Mouse (Mus musculus): ENCODE data around the gene Nfix. TPM values are rescaled to one million over a fixed set of nuclear protein-coding genes. Genes with fewer than 3 reads are reported as not detected.

The Nfix gene
- polyA plus RNA-seq, 1 experiment from 2014 or later = 61.4 TPM

DNA sequence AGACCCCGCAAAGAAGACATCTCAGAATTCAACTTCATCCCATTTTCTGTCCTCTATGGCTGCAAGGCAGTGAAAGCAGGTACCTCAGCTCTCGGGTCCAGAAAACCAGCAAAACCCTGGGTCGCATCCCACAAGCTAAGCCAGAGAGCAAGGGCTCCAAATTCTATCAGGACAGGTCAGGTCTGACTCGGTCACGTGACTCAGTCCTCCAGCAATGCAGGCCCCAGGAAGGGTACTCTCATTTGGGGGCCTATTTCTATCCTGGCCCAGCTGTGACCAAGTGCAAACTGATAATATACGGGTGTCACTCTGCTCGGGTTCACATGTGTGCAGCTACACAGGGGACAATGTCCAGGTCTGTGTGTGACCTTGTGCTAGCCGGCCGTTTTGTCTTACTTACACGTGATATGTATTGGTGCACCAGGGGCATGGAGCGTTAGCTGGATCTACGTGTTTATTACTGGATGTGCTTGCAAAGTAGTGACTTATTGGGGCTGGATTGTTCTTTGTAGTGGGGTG, 7.7 kb downstream of the Nfix start:
- Histone ChIP-seq H3K4me1 (peaks cover 97% of the 10 kb centered on the region), H3K9me3 (replicated peaks) (no peaks in the 10 kb centered on the region), H3K4me2 (replicated peaks) (no peak overlapping the region), H3K27ac (replicated peaks) (no peak overlapping the region), H3K9ac (no peak overlapping the region), H3K4me3 (replicated peaks) (no peak overlapping the region), H3K27me3 (peaks cover 8% of the 10 kb centered on the region), H3K36me3 (peaks cover 12% of the 10 kb centered on the region; the same call in 1 of the 2 replicates)
- 81% methylated on average over 12 of the region's 12 CpGs for WGBS
- no peak for ATAC-seq (ENCODE audit: insufficient number of reproducible peaks, low FRiP score, low TSS enrichment, low read depth)

DNA sequence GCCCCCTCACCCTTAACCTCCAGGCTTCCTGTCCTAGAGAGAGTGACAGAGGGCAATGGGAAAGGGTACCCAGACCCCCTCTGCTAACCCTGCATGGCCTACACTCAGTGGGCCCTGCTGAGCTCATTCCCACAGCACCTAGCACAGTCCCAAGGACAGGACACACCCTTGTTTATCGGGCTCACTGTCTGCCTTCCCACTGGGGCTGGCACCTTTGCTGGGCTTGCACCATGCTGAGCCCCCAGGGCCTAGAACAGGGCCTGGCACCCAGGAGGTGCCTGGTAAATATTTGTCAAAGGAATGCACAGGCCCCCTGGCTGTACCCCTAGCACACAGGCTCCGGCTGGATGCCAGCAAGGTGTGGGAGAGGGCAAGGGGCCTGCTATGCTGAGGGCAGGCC, 9.6 kb downstream of the Nfix start:
- Histone ChIP-seq H3K27me3 (peaks cover 12% of the 10 kb centered on the region), H3K9me3 (replicated peaks) (no peaks in the 10 kb centered on the region), H3K27ac (replicated peaks) (peak overlapping the region; percentile 84; the same call in 1 of the 2 replicates), H3K4me2 (replicated peaks) (0 out of 2 replicates have a peak overlapping the region, but pooled peaks have one; percentile 40), H3K9ac (no peak overlapping the region), H3K4me3 (replicated peaks) (no peak overlapping the region), H3K4me1 (peaks cover 98% of the 10 kb centered on the region), H3K36me3 (0 out of 2 replicates have a peak, but pooled peaks cover 2% of the 10 kb centered on the region)
- no peak for ATAC-seq (ENCODE audit: insufficient number of reproducible peaks, low FRiP score, low TSS enrichment, low read depth)
- 57% methylated on average over 2 of the region's 2 CpGs for WGBS

DNA sequence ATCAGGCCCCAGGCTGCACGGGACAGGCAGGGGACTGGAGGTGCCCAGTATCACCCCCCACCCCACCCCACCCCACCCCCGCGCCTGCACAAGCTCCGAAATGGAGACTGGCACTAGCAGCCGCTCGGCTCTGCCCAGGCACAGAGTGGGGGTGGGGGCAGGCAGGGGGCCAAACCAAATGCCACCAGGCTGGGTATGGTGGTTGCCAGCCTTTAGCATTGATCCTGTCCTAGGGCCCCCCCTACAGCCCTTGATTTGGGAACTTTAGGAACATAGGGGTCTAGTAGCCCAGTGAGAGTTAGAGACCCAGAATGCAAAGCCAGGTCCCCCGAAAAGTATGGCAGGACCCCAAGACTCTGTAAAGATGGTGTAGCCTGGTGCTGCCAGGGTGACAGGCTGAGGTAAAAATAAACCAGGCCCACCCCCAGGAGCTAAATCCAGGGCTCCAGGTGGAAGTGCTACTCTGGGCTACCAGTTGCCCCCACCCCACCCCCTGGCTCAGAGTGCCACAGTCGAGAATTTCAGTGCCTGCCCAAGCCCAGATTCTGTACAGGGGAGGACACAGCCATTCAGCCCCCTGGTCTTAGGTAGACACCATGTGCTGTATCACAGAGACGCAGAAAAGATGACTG, 10.2 kb downstream of the Nfix start:
- H3K4me3 ChIP-seq (replicated peaks) = no peak overlapping the region
- no peaks in the 10 kb centered on the region for H3K9me3 ChIP-seq (replicated peaks)
- H3K4me1 ChIP-seq = peaks cover 98% of the 10 kb centered on the region
- ATAC-seq (ENCODE audit: insufficient number of reproducible peaks, low FRiP score, low TSS enrichment, low read depth) = no peak
- H3K9ac ChIP-seq = no peak overlapping the region
- H3K4me2 ChIP-seq (replicated peaks) = peak overlapping the region; percentile 40
- H3K27me3 ChIP-seq = peaks cover 13% of the 10 kb centered on the region
- WGBS = 67% methylated on average over 9 of the region's 9 CpGs
- no peaks in the 10 kb centered on the region for H3K36me3 ChIP-seq
- H3K27ac ChIP-seq (replicated peaks) = peak overlapping the region; percentile 84

GRCm38 (mm10) chr8:84789345-84789744, 10.8 kb downstream of the Nfix start:
- WGBS = 50% methylated on average over 5 of the region's 5 CpGs
- no peak for ATAC-seq (ENCODE audit: insufficient number of reproducible peaks, low FRiP score, low TSS enrichment, low read depth)
- Histone ChIP-seq H3K9me3 (replicated peaks) (no peaks in the 10 kb centered on the region), H3K9ac (no peak overlapping the region), H3K27me3 (peaks cover 20% of the 10 kb centered on the region), H3K4me3 (replicated peaks) (0 out of 2 replicates have a peak overlapping the region, but pooled peaks have one; percentile 3), H3K36me3 (no peaks in the 10 kb centered on the region), H3K27ac (replicated peaks) (peak overlapping the region; percentile 84), H3K4me2 (replicated peaks) (peak overlapping the region; percentile 40), H3K4me1 (peaks cover 98% of the 10 kb centered on the region)

DNA sequence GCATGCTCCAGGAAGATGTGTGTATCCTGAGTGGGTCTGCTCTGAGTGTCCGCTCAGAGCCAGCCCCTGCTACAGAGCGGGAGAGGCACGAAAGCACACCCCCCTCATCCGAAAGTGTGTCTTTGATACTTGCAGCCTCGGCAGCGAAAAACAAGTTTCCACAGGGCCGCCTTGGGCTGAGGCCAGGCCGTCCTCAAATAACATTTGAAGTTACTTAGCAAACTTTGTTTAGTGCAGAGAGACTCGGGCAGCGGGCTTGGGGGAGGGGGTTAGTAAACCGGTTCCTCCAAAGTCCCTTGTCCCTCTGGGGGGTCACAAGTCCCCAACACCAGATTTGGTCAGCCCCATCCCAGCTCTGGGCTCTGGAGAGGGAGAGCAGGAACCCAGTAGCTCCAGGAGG, 11.2 kb downstream of the Nfix start:
- Histone ChIP-seq H3K27ac (replicated peaks) (peak overlapping the region; percentile 84), H3K4me1 (peaks cover 98% of the 10 kb centered on the region), H3K36me3 (no peaks in the 10 kb centered on the region), H3K9ac (no peak overlapping the region), H3K4me2 (replicated peaks) (peak overlapping the region; percentile 40), H3K27me3 (peaks cover 22% of the 10 kb centered on the region), H3K4me3 (replicated peaks) (0 out of 2 replicates have a peak overlapping the region, but pooled peaks have one; percentile 3), H3K9me3 (replicated peaks) (no peaks in the 10 kb centered on the region)
- peak; percentile 30; the same call in 1 of the 2 replicates for ATAC-seq (ENCODE audit: insufficient number of reproducible peaks, low FRiP score, low TSS enrichment, low read depth)
- WGBS = 6% methylated on average over 11 of the region's 11 CpGs

- H3K4me1 ChIP-seq = peaks cover 97% of the 10 kb centered on the region
- peak overlapping the region; percentile 84 for H3K27ac ChIP-seq (replicated peaks)
- 52% methylated on average over 14 of the region's 14 CpGs for WGBS
- H3K9me3 ChIP-seq (replicated peaks) = no peaks in the 10 kb centered on the region
- H3K9ac ChIP-seq = no peak overlapping the region
- no peak overlapping the region for H3K4me2 ChIP-seq (replicated peaks)
- no peaks in the 10 kb centered on the region for H3K36me3 ChIP-seq
- no peak overlapping the region for H3K4me3 ChIP-seq (replicated peaks)
- H3K27me3 ChIP-seq = peaks cover 22% of the 10 kb centered on the region
- ATAC-seq (ENCODE audit: insufficient number of reproducible peaks, low FRiP score, low TSS enrichment, low read depth) = no peak
Observed at GRCm38 (mm10) chr8:84787523-84788302, 12.4 kb downstream of the Nfix start.

DNA sequence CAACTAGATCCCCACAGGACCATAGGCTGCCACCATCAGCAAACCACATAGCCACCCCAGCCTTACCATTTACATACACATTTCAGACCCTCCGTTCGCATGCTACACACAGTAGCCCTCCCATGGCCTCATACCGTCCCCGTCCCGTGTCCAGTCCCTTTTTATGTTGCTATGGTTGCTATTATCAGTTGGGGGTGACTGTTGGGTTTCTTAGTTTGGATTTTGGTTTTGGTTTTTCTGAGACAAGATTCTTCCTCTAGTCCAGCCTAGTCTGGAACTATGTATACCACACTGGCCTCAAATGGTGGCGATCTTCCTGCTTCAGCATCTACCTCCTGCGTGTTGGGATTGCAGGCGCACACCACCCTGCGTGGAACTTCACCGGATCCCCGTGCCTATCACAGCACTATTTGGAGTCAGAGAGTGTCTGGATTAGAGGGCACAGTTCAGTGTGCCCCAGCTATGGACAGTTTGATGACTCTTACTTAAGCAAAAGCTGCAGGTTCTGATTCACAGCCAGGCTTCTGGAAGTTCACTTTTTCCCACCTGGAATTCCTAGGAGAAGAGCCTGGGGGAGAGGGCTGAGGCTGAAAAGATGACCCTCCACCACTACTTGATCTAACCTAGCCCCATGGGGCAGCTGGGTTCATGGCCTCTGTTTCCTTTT, 13.2 kb downstream of the Nfix start:
- ATAC-seq (ENCODE audit: insufficient number of reproducible peaks, low FRiP score, low TSS enrichment, low read depth) = no peak
- H3K4me1 ChIP-seq = peaks cover 96% of the 10 kb centered on the region
- H3K9ac ChIP-seq = no peak overlapping the region
- WGBS = 46% methylated on average over 11 of the region's 11 CpGs
- H3K9me3 ChIP-seq (replicated peaks) = no peaks in the 10 kb centered on the region
- H3K4me2 ChIP-seq (replicated peaks) = peak overlapping the region; percentile 35
- no peaks in the 10 kb centered on the region for H3K36me3 ChIP-seq
- peaks cover 22% of the 10 kb centered on the region for H3K27me3 ChIP-seq
- peak overlapping the region; percentile 6; the same call in 1 of the 2 replicates for H3K27ac ChIP-seq (replicated peaks)
- peak overlapping the region; percentile 16; the same call in 1 of the 2 replicates for H3K4me3 ChIP-seq (replicated peaks)

GRCm38 (mm10) chr8:84785756-84786677, 14.1 kb downstream of the Nfix start:
- peak overlapping the region; percentile 35 for H3K4me2 ChIP-seq (replicated peaks)
- H3K27ac ChIP-seq (replicated peaks) = 0 out of 2 replicates have a peak overlapping the region, but pooled peaks have one; percentile 6
- peaks cover 27% of the 10 kb centered on the region for H3K27me3 ChIP-seq
- H3K9me3 ChIP-seq (replicated peaks) = no peaks in the 10 kb centered on the region
- 0 out of 2 replicates have a peak, but pooled peaks have one; percentile 20 for ATAC-seq (ENCODE audit: insufficient number of reproducible peaks, low FRiP score, low TSS enrichment, low read depth)
- WGBS = 24% methylated on average over 38 of the region's 38 CpGs
- H3K9ac ChIP-seq = no peak overlapping the region
- H3K4me1 ChIP-seq = peaks cover 98% of the 10 kb centered on the region
- no peaks in the 10 kb centered on the region for H3K36me3 ChIP-seq
- H3K4me3 ChIP-seq (replicated peaks) = peak overlapping the region; percentile 16

DNA sequence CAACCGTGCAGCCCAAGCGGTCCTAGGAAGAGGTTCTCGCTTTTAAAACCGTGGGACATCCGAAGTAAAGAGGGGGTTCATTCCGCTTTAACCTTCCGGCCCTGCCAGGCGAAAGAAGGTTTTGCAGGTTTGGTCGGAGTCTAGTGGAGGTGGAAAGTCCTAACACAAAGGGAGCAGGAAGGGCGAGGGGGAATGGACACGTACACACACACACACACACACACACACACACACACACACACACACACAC, 14.7 kb downstream of the Nfix start:
- Histone ChIP-seq H3K4me3 (replicated peaks) (peak overlapping the region; percentile 19), H3K4me2 (replicated peaks) (peak overlapping the region; percentile 40), H3K9ac (no peak overlapping the region), H3K36me3 (no peaks in the 10 kb centered on the region), H3K27me3 (peaks cover 27% of the 10 kb centered on the region), H3K27ac (replicated peaks) (no peak overlapping the region), H3K4me1 (peaks cover 98% of the 10 kb centered on the region), H3K9me3 (replicated peaks) (no peaks in the 10 kb centered on the region)
- WGBS = 35% methylated on average over 11 of the region's 11 CpGs
- ATAC-seq (ENCODE audit: insufficient number of reproducible peaks, low FRiP score, low TSS enrichment, low read depth) = no peak

DNA sequence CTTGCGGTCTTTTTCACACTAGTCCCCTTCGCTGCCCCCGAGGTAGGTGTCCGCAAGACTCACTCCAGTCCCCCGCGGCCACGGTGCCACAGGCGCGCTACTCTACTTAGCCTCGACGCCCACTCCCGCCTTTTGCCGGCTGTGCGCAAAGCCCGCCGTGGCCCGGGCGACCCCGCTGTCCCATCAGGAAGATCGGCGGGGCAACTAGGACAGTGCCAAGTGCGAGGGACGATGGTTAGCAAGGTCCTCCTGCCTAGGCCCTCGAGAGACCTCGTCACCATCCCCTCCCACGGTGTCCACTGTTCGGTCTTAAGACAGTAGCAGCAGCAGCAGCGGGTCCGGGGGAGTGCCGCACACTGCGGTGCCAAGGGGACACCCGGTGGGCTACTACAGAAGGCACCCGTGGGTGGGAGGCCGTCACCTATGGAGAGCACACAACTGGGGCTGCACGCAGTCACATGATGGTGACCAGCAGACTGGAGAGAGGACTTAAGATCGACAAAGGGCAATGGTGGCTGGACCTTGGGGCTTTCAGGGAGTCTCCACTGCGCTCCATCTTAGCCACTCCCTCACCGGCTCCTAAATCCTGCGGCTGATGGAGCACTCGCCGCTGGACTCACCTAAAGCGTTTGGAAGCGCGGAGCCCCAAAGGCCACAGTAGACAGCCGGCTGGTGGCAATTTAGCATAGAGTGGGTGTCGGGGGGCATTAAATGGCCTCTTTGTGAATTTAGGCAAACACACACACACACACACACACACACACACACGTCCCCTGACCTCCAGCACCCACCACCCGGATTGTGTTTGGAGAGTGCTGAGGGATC, 15.3 kb downstream of the Nfix start:
- 22% methylated on average over 48 of the region's 48 CpGs for WGBS
- Histone ChIP-seq H3K4me2 (replicated peaks) (peak overlapping the region; percentile 40), H3K4me3 (replicated peaks) (peak overlapping the region; percentile 19), H3K9me3 (replicated peaks) (no peaks in the 10 kb centered on the region), H3K36me3 (no peaks in the 10 kb centered on the region), H3K27me3 (peaks cover 27% of the 10 kb centered on the region), H3K27ac (replicated peaks) (no peak overlapping the region), H3K4me1 (peaks cover 98% of the 10 kb centered on the region), H3K9ac (peak overlapping the region; percentile 10; the same call in 1 of the 2 replicates)
- ATAC-seq (ENCODE audit: insufficient number of reproducible peaks, low FRiP score, low TSS enrichment, low read depth) = no peak
